Mouse (Mus musculus): ENCODE results near the gene Med20. TPM values are rescaled to one million over a fixed set of nuclear protein-coding genes. Genes with fewer than 3 reads are reported as not detected.

Med20 gene
- polyA plus RNA-seq, 1 experiment from 2014 or later = 48.9 TPM

DNA sequence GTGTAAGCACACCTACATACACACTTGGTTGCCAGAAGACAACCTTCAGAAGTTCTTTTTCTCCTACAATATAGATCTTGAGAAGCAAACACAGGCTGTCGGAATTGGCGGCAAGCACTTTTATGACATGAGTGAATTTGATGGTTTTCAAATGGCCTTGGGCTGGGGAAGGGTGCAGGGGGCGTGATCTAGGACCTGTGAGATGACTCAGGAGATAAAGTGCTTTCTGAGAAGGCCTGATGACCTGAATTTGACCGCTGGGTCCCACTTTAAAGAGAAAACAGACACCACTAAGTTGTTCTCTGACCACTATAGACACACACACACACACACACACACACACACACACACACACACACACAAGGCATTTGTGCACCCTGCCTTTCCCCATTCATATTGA lies 30.4 kb upstream of the Med20 start:
- H3K9ac ChIP-seq = no peak overlapping the region
- no peaks in the 10 kb centered on the region for H3K4me1 ChIP-seq
- 79% methylated on average over 4 of the region's 4 CpGs for WGBS
- no peak overlapping the region for H3K4me3 ChIP-seq
- H3K36me3 ChIP-seq = no peaks in the 10 kb centered on the region
- no peak for ATAC-seq (ENCODE audit: insufficient number of reproducible peaks, low FRiP score, low TSS enrichment, low read depth)
- H3K4me2 ChIP-seq = no peak overlapping the region
- no peaks in the 10 kb centered on the region for H3K27me3 ChIP-seq
- H3K27ac ChIP-seq = no peak overlapping the region
- H3K9me3 ChIP-seq = no peaks in the 10 kb centered on the region

DNA sequence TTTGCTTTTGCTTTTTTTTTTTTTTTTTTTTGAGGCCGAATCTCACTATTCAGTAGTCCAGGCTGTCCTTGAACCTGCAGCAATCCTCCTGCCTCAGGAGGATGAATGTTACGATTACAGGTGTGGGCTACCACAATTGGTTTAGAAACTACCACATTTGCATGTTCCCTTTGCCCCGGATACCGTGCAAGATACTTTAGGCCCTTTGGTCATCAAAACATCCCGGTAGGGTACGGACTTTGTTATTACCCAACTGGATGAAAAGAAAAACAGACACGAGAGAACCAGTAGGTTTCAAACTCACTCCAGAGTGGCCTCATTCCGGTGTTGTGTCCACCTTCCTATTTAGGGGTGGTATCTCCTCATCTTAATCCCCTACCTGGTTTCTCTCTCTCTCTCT lies 22.9 kb upstream of the Med20 start:
- H3K9me3 ChIP-seq = no peaks in the 10 kb centered on the region
- no peak for ATAC-seq (ENCODE audit: insufficient number of reproducible peaks, low FRiP score, low TSS enrichment, low read depth)
- H3K36me3 ChIP-seq = no peaks in the 10 kb centered on the region
- H3K4me1 ChIP-seq = peaks cover 8% of the 10 kb centered on the region
- WGBS = 88% methylated on average over 8 of the region's 8 CpGs
- H3K4me3 ChIP-seq = no peak overlapping the region
- no peak overlapping the region for H3K4me2 ChIP-seq
- no peak overlapping the region for H3K27ac ChIP-seq
- no peaks in the 10 kb centered on the region for H3K27me3 ChIP-seq
- H3K9ac ChIP-seq = no peak overlapping the region

- H3K4me3 ChIP-seq = no peak overlapping the region
- ATAC-seq (ENCODE audit: insufficient number of reproducible peaks, low FRiP score, low TSS enrichment, low read depth) = no peak
- no peaks in the 10 kb centered on the region for H3K9me3 ChIP-seq
- no peak overlapping the region for H3K9ac ChIP-seq
- no peaks in the 10 kb centered on the region for H3K36me3 ChIP-seq
- H3K27ac ChIP-seq = no peak overlapping the region
- WGBS = 85% methylated on average over 3 of the region's 3 CpGs
- H3K4me2 ChIP-seq = no peak overlapping the region
- peaks cover 19% of the 10 kb centered on the region for H3K4me1 ChIP-seq
- H3K27me3 ChIP-seq = no peaks in the 10 kb centered on the region
Measured at GRCm38 (mm10) chr17:47591073-47591472, 20.3 kb upstream of the Med20 start.

GRCm38 (mm10) chr17:47593215-47593853 lies 18.0 kb upstream of the Med20 start:
- peaks cover 42% of the 10 kb centered on the region for H3K4me1 ChIP-seq
- no peaks in the 10 kb centered on the region for H3K9me3 ChIP-seq
- H3K9ac ChIP-seq = peak overlapping the region; percentile 85
- H3K36me3 ChIP-seq = peaks cover 17% of the 10 kb centered on the region
- H3K4me2 ChIP-seq = peak overlapping the region; percentile 73
- peak; percentile 82 for ATAC-seq (ENCODE audit: insufficient number of reproducible peaks, low FRiP score, low TSS enrichment, low read depth)
- no peaks in the 10 kb centered on the region for H3K27me3 ChIP-seq
- 0% methylated on average over 56 of the region's 63 CpGs for WGBS
- H3K4me3 ChIP-seq = peak overlapping the region; percentile 93
- peak overlapping the region; percentile 97 for H3K27ac ChIP-seq

DNA sequence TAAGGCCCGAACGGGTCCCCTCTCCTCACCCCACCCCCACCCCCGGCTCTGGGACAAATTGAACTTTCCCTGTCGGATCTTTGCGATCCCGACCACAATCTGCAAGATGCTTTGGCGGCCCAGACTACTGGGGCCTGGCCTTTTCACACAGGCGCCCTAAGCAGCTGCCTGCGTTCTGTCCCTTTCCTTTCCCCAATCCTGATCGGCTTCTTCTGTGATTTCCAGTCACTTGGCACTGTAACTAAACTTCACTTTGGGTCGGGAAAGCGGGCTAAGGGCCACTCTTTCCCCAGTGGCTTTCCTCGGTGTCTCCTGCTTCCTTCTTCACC lies 17.6 kb upstream of the Med20 start:
- H3K36me3 ChIP-seq = peaks cover 22% of the 10 kb centered on the region
- H3K4me1 ChIP-seq = peaks cover 43% of the 10 kb centered on the region
- no peak for ATAC-seq (ENCODE audit: insufficient number of reproducible peaks, low FRiP score, low TSS enrichment, low read depth)
- H3K27me3 ChIP-seq = no peaks in the 10 kb centered on the region
- peak overlapping the region; percentile 97 for H3K27ac ChIP-seq
- H3K4me2 ChIP-seq = peak overlapping the region; percentile 73
- peak overlapping the region; percentile 85 for H3K9ac ChIP-seq
- WGBS = 0% methylated on average over 13 of the region's 13 CpGs
- peak overlapping the region; percentile 93 for H3K4me3 ChIP-seq
- H3K9me3 ChIP-seq = no peaks in the 10 kb centered on the region

- Histone ChIP-seq H3K27me3 (no peaks in the 10 kb centered on the region), H3K4me3 (peak overlapping the region; percentile 93), H3K9ac (peak overlapping the region; percentile 85), H3K9me3 (no peaks in the 10 kb centered on the region), H3K4me2 (peak overlapping the region; percentile 73), H3K27ac (peak overlapping the region; percentile 97), H3K4me1 (peaks cover 43% of the 10 kb centered on the region), H3K36me3 (peaks cover 27% of the 10 kb centered on the region)
- ATAC-seq (ENCODE audit: insufficient number of reproducible peaks, low FRiP score, low TSS enrichment, low read depth) = no peak
- under 1% methylated on average over 43 of the region's 43 CpGs for WGBS
Measured at GRCm38 (mm10) chr17:47594183-47594968, 17.0 kb upstream of the Med20 start.

DNA sequence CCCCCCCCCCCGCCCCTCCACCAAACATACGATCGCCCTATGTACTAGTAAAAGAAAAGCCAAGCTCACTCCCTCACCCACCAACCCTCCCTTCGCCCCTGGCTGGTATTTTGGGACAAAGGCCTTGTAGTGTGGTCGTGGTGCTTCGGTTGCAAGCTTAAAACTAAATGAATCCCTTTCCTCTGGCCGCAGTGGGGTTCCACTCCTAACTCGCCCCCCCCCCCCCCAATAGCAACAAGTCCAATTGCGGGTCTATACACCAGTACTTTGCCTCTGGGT lies 16.5 kb upstream of the Med20 start:
- H3K4me1 ChIP-seq = peaks cover 47% of the 10 kb centered on the region
- 0% methylated on average over 7 of the region's 9 CpGs for WGBS
- H3K9me3 ChIP-seq = no peaks in the 10 kb centered on the region
- no peaks in the 10 kb centered on the region for H3K27me3 ChIP-seq
- H3K4me3 ChIP-seq = peak overlapping the region; percentile 93
- H3K4me2 ChIP-seq = peak overlapping the region; percentile 73
- no peak for ATAC-seq (ENCODE audit: insufficient number of reproducible peaks, low FRiP score, low TSS enrichment, low read depth)
- H3K9ac ChIP-seq = peak overlapping the region; percentile 85
- H3K27ac ChIP-seq = peak overlapping the region; percentile 97
- peaks cover 33% of the 10 kb centered on the region for H3K36me3 ChIP-seq

GRCm38 (mm10) chr17:47595248-47596161 lies 15.9 kb upstream of the Med20 start:
- Histone ChIP-seq H3K36me3 (peaks cover 39% of the 10 kb centered on the region), H3K27me3 (no peaks in the 10 kb centered on the region), H3K9me3 (no peaks in the 10 kb centered on the region), H3K4me3 (peak overlapping the region; percentile 93), H3K27ac (peak overlapping the region; percentile 97), H3K9ac (peak overlapping the region; percentile 85), H3K4me2 (peak overlapping the region; percentile 73), H3K4me1 (peaks cover 47% of the 10 kb centered on the region)
- under 1% methylated on average over 21 of the region's 21 CpGs for WGBS
- peak; percentile 77 for ATAC-seq (ENCODE audit: insufficient number of reproducible peaks, low FRiP score, low TSS enrichment, low read depth)

DNA sequence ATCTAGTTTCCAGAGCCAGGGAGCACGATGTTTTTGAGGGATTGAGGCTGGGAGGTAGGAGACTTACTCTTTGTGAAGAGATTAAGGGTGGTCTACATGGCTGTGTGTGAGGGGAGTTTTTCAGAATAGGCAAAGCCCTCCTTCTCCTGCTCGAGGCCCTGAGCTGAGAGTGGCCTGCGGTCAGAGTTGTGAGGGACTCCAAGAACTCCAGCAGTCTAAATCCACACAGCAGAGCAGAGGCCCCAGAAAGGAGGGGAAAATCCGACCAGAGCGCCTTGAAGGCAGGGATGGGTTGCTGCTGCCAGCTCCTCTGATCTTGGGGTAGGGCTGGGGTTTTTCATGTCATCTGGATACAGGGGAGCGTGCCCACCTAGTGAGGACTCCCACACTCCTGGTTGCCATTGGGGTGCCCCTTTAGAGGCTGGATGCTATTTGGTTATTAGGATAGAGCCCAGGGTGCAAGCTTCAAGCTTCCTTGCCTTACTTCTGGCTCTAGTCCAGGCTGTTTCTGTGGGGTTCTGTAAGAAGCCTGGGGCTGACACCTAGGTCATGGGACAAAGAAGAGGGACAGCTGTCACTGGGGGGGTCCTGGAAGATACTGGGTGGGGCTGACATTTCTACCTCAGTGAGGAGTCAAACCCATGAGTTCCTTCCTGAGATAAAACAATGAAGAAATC lies 15.1 kb upstream of the Med20 start:
- Histone ChIP-seq H3K36me3 (peaks cover 47% of the 10 kb centered on the region), H3K4me2 (peak overlapping the region; percentile 73), H3K27ac (peak overlapping the region; percentile 97), H3K9me3 (no peaks in the 10 kb centered on the region), H3K4me3 (peak overlapping the region; percentile 93), H3K4me1 (peaks cover 47% of the 10 kb centered on the region), H3K27me3 (no peaks in the 10 kb centered on the region), H3K9ac (peak overlapping the region; percentile 85)
- no peak for ATAC-seq (ENCODE audit: insufficient number of reproducible peaks, low FRiP score, low TSS enrichment, low read depth)
- 11% methylated on average over 6 of the region's 6 CpGs for WGBS

DNA sequence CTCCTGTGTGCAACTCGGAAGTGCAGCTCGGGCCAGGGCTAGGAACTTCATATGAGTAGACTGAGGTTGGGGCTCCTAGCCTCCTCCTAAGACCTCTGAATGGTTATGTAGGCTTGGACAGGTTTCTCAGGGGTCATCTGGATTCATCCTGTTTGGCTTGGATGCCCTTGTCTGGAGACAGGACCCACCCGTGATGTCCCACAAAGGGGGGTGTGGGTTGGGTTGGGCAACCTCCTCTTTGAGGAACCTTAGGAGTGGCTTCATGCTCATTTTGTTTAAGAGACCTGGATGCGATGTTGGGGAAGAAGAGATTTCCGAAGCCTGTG lies 14.6 kb upstream of the Med20 start:
- H3K27me3 ChIP-seq = no peaks in the 10 kb centered on the region
- peaks cover 47% of the 10 kb centered on the region for H3K4me1 ChIP-seq
- 47% methylated on average over 5 of the region's 5 CpGs for WGBS
- H3K27ac ChIP-seq = peak overlapping the region; percentile 97
- peak overlapping the region; percentile 73 for H3K4me2 ChIP-seq
- H3K9ac ChIP-seq = peak overlapping the region; percentile 85; the same call in 1 of the 2 replicates
- no peak for ATAC-seq (ENCODE audit: insufficient number of reproducible peaks, low FRiP score, low TSS enrichment, low read depth)
- peak overlapping the region; percentile 93 for H3K4me3 ChIP-seq
- H3K9me3 ChIP-seq = no peaks in the 10 kb centered on the region
- peaks cover 52% of the 10 kb centered on the region for H3K36me3 ChIP-seq

DNA sequence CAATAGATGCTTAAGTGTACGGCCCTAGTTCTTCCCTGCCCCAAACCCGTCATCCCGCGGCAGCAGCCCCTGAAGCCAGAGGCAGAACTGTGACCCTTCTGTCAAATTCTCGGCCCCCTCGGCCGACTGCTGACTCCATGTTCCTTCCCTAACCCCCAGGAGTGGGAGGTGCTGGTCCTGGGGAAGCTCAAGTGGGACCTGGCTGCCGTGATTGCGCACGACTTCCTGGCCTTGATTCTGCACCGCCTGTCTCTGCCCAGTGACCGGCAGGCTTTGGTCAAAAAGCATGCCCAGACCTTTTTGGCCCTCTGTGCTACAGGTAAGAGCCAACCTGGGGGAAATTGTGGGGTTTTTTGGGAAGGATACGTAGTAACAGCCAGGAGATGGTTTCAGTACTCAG lies 14.1 kb upstream of the Med20 start:
- Histone ChIP-seq H3K9ac (peak overlapping the region; percentile 20; the same call in 1 of the 2 replicates), H3K36me3 (peaks cover 56% of the 10 kb centered on the region), H3K4me1 (peaks cover 47% of the 10 kb centered on the region), H3K27ac (peak overlapping the region; percentile 97), H3K9me3 (no peaks in the 10 kb centered on the region), H3K4me3 (peak overlapping the region; percentile 93), H3K27me3 (no peaks in the 10 kb centered on the region), H3K4me2 (peak overlapping the region; percentile 73)
- no peak for ATAC-seq (ENCODE audit: insufficient number of reproducible peaks, low FRiP score, low TSS enrichment, low read depth)
- WGBS = 53% methylated on average over 13 of the region's 13 CpGs
